Mouse (Mus musculus) stomach, embryonic 15.5 days (tissue): Measurements from ENCODE around the gene Kcnj1. TPM values are rescaled to one million over a fixed set of nuclear protein-coding genes. Genes with fewer than 3 reads are reported as not detected.

ENCODE experiments used
- ATAC-seq: fragments of 200-750 bp; cut with Nextera tagmentation; 2 replicates; pipeline ENCODE4 v1.8.0; 2017; ENCODE audit warnings: low read depth, moderate number of reproducible peaks, moderate TSS enrichment; ENCODE audit not compliant: insufficient read depth, low FRiP score
- H3K27ac ChIP-seq: fragments of 300-500 bp; sonication (generic); 2 replicates; pipeline ENCODE4 v1.5.1; 2015; ENCODE audit warnings: mild to moderate bottlenecking, inconsistent platforms
- H3K27me3 ChIP-seq: fragments of 300-500 bp; sonication (generic); replicated peaks from 2 replicates; pipeline ENCODE4 v1.6.1; 2015; ENCODE audit warnings: inconsistent platforms
- H3K36me3 ChIP-seq: fragments of 300-500 bp; sonication (generic); 2 replicates; pipeline ENCODE4 v1.6.1; 2015; ENCODE audit warnings: inconsistent platforms
- H3K4me1 ChIP-seq: fragments of 300-500 bp; sonication (generic); 2 replicates; pipeline ENCODE4 v1.6.1; 2015; ENCODE audit warnings: inconsistent platforms
- H3K4me2 ChIP-seq: fragments of 300-500 bp; sonication (generic); 2 replicates; pipeline ENCODE4 v1.6.1; 2015; ENCODE audit warnings: mild to moderate bottlenecking, inconsistent platforms
- H3K4me3 ChIP-seq: fragments of 300-500 bp; sonication (generic); replicated peaks from 2 replicates; pipeline ENCODE4 v1.5.1; 2015; ENCODE audit warnings: inconsistent platforms
- H3K9ac ChIP-seq: fragments of 300-500 bp; sonication (generic); 2 replicates; pipeline ENCODE4 v1.6.1; 2015; ENCODE audit warnings: inconsistent platforms
- H3K9me3 ChIP-seq: fragments of 300-500 bp; sonication (generic); 2 replicates; pipeline ENCODE4 v1.6.1; 2016; ENCODE audit warnings: inconsistent platforms
- WGBS: fragments of 180-500 bp; shearing (Covaris S2); methylation state at CpG from one replicate; pipeline ENCODE4 v1.1.7; 2015; 5-methylcytosine and 5-hydroxymethylcytosine counted together
- polyA plus RNA-seq: library from polyadenylated mRNA; unstranded; fragments of >200 nt; fragmentation: Nextera tagmentation; extraction: Ambion mirVana; gene quantifications from 2 replicates; pipeline ENCODE4 v1.2.1, GENCODE M21; 2015

Kcnj1 gene
- polyA plus RNA-seq, 1 experiment from 2014 or later, result not detected

DNA sequence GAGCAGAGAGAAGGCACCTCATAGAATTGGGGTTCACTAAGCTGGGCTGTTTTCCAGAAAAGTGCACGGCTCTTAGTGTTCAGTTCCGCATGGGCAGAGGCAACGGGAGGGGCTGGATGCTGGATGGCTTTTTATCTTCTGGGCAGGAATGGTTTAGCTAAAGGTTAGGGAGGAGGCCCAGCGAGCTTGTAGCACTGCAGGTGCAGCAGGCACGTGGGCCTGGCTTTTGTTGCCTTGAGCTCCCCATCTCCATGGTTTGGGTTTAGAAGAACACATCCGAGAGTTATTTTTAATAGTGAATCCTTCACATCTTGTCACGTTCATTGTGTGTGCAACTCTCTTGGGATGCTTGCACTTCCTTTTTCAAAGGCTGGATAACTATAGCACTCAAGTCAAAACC is 53.0 kb downstream of the Kcnj1 start:
- H3K9me3 ChIP-seq, result no peaks in the 10 kb centered on the region
- no peaks in the 10 kb centered on the region for H3K27me3 ChIP-seq
- no peaks in the 10 kb centered on the region for H3K36me3 ChIP-seq
- ATAC-seq, result no peak
- no peak overlapping the region for H3K9ac ChIP-seq
- no peak overlapping the region for H3K4me3 ChIP-seq
- no peaks in the 10 kb centered on the region for H3K4me1 ChIP-seq
- 81% methylated on average over 7 of the region's 7 CpGs for WGBS
- no peak overlapping the region for H3K4me2 ChIP-seq
- H3K27ac ChIP-seq, result no peak overlapping the region

- H3K27ac ChIP-seq, result no peak overlapping the region
- no peak overlapping the region for H3K4me3 ChIP-seq
- no peaks in the 10 kb centered on the region for H3K36me3 ChIP-seq
- H3K4me1 ChIP-seq, result no peaks in the 10 kb centered on the region
- H3K4me2 ChIP-seq, result no peak overlapping the region
- no peaks in the 10 kb centered on the region for H3K27me3 ChIP-seq
- 77% methylated on average over 3 of the region's 3 CpGs for WGBS
- no peak for ATAC-seq
- no peaks in the 10 kb centered on the region for H3K9me3 ChIP-seq
- no peak overlapping the region for H3K9ac ChIP-seq
Measured at GRCm38 (mm10) chr9:32431061-32431460, 58.8 kb downstream of the Kcnj1 start.

- H3K9me3 ChIP-seq, result no peaks in the 10 kb centered on the region
- H3K27me3 ChIP-seq, result no peaks in the 10 kb centered on the region
- H3K36me3 ChIP-seq, result no peaks in the 10 kb centered on the region
- H3K9ac ChIP-seq, result no peak overlapping the region
- H3K4me2 ChIP-seq, result no peak overlapping the region
- H3K4me1 ChIP-seq, result no peaks in the 10 kb centered on the region
- 78% methylated on average over 19 of the region's 19 CpGs for WGBS
- no peak overlapping the region for H3K4me3 ChIP-seq
- ATAC-seq, result no peak
- H3K27ac ChIP-seq, result no peak overlapping the region
Measured at GRCm38 (mm10) chr9:32434241-32435213, 62.2 kb downstream of the Kcnj1 start.

GRCm38 (mm10) chr9:32443115-32443514 is 70.8 kb downstream of the Kcnj1 start:
- H3K27me3 ChIP-seq, result no peaks in the 10 kb centered on the region
- no peaks in the 10 kb centered on the region for H3K9me3 ChIP-seq
- WGBS, result 74% methylated on average over 3 of the region's 3 CpGs
- H3K4me1 ChIP-seq, result no peaks in the 10 kb centered on the region
- H3K4me2 ChIP-seq, result no peak overlapping the region
- no peaks in the 10 kb centered on the region for H3K36me3 ChIP-seq
- no peak overlapping the region for H3K9ac ChIP-seq
- H3K4me3 ChIP-seq, result no peak overlapping the region
- no peak overlapping the region for H3K27ac ChIP-seq
- no peak for ATAC-seq

DNA sequence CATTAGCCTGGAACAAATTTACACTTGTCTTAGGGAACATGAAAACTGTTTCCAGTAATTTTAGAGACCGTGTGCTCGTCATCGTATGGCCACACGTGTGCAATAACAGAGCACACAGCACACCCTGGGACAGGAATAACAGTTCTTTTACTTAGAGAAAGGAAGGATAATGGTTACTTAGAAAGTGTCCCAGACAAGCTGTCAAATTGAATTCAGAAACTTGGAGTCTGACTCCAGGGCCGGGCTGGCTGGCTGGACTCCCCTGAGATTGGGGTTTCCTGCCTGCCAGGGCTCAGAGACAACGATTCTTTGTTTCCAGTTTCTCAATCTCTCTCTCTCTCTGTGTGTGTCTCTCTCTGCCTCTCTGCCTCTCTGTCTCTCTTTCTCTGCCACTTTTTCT is 71.5 kb downstream of the Kcnj1 start:
- Histone ChIP-seq H3K9me3 (no peaks in the 10 kb centered on the region), H3K27me3 (no peaks in the 10 kb centered on the region), H3K9ac (no peak overlapping the region), H3K27ac (no peak overlapping the region), H3K4me3 (no peak overlapping the region), H3K4me2 (no peak overlapping the region), H3K4me1 (no peaks in the 10 kb centered on the region), H3K36me3 (no peaks in the 10 kb centered on the region)
- 62% methylated on average over 6 of the region's 6 CpGs for WGBS
- ATAC-seq, result no peak

DNA sequence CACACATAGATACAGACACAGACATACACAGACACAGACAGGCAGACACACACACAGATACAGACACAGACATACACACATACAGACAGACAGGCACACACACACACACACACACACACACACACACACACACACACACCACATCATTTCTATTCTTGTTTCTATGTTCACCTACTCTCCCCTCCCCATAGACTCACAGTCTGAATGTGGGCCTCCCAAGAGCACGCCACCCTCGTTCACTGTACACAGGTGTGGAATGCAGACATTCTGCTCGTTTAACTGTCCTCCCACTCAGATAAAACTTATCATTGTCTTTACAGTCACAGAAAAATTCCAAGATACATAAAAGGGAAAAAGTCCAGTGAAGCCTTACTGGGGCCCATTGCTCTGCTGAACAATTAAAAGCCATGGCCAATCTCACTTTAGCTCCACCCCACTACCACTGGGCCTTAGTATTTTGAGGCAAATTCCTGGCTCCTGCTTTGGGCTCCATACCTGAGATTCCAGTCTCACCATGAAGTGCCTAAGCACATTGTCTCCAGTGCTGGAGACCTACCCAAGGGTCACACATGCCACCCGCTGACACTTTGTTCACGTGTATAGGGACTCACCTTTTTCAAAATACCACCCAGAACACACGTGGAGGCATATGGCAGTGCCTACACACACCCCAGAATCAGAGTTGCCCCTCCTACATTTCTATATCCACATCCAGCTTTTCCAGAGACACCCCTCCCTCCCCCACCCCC is 72.3 kb downstream of the Kcnj1 start:
- no peak for ATAC-seq

GRCm38 (mm10) chr9:32445789-32446188 is 73.5 kb downstream of the Kcnj1 start:
- H3K9ac ChIP-seq, result no peak overlapping the region
- H3K4me3 ChIP-seq, result no peak overlapping the region
- H3K27me3 ChIP-seq, result no peaks in the 10 kb centered on the region
- no peak for ATAC-seq
- H3K9me3 ChIP-seq, result no peaks in the 10 kb centered on the region
- no peak overlapping the region for H3K4me2 ChIP-seq
- WGBS, result 58% methylated on average over 3 of the region's 3 CpGs
- H3K36me3 ChIP-seq, result no peaks in the 10 kb centered on the region
- H3K27ac ChIP-seq, result no peak overlapping the region
- no peaks in the 10 kb centered on the region for H3K4me1 ChIP-seq

More for the DNA sequence above, 72.3 kb downstream of the Kcnj1 start:
- 66% methylated on average over 6 of the region's 6 CpGs for WGBS
- no peak overlapping the region for H3K9ac ChIP-seq
- no peaks in the 10 kb centered on the region for H3K9me3 ChIP-seq
- H3K4me2 ChIP-seq, result no peak overlapping the region
- H3K4me3 ChIP-seq, result no peak overlapping the region
- H3K36me3 ChIP-seq, result no peaks in the 10 kb centered on the region
- H3K4me1 ChIP-seq, result no peaks in the 10 kb centered on the region
- no peak overlapping the region for H3K27ac ChIP-seq
- no peaks in the 10 kb centered on the region for H3K27me3 ChIP-seq

DNA sequence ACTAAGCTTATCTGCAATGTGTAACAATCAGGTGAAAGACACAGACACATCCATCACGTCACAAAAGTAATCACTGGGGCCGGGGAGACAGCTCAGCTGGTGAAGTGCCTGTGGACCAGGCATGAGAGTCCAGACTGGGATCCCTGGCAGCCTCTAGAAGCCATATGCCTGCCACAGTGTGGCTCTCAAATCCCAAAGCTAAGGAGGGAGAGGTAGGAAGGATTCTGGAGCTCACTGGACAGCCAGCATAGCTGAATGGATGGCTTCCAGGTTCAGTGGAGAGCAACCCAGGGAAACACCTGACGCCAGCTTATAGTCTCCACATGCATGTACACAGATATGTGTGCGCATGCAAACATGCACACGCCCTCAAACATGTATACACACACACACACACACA is 76.5 kb downstream of the Kcnj1 start:
- Histone ChIP-seq H3K9ac (no peak overlapping the region), H3K4me1 (no peaks in the 10 kb centered on the region), H3K4me3 (no peak overlapping the region), H3K9me3 (no peaks in the 10 kb centered on the region), H3K27ac (no peak overlapping the region), H3K4me2 (no peak overlapping the region), H3K36me3 (no peaks in the 10 kb centered on the region), H3K27me3 (no peaks in the 10 kb centered on the region)
- ATAC-seq, result no peak
- WGBS, result 75% methylated on average over 5 of the region's 5 CpGs

Other genes with a start within 250 kb of the Kcnj1 start
- gene Kcnj5, start 28.1 kb upstream of the Kcnj1 start, polyA plus RNA-seq, result 0.08 and 0.13 TPM in 2 replicates
- 13.4 and 13.9 TPM in 2 replicates for gene Fli1, start 170.4 kb downstream of the Kcnj1 start, polyA plus RNA-seq